Mouse (Mus musculus): ENCODE measurements at regions not wholly inside any gene's neighbourhood (a gene's known extent, or its start where the extent isn't known, plus 50 kb on each side); places are given as distances from the start of the nearest gene placed in this dataset.

- DNase-seq (ENCODE audit: extremely low read depth, insufficient read length, low spot score) = no peak
These were observed 338.9 kb upstream of the Ptbp2 start for GRCm38 (mm10) chr3:120123155-120123554.

- DNase-seq (ENCODE audit: extremely low read depth, insufficient read length, low spot score) = no peak
These were observed 299.1 kb upstream of the Ptbp2 start for GRCm38 (mm10) chr3:120083171-120083932.

- DNase-seq (ENCODE audit: extremely low read depth, insufficient read length, low spot score) = no peak
These were observed 289.3 kb upstream of the Ptbp2 start for GRCm38 (mm10) chr3:120073528-120073927.

GRCm38 (mm10) chr3:120065714-120066113 is 281.4 kb upstream of the Ptbp2 start:
- DNase-seq (ENCODE audit: extremely low read depth, insufficient read length, low spot score) = no peak

GRCm38 (mm10) chr3:120064854-120065480 is 280.7 kb upstream of the Ptbp2 start:
- DNase-seq (ENCODE audit: extremely low read depth, insufficient read length, low spot score) = no peak

- no peak for DNase-seq (ENCODE audit: extremely low read depth, insufficient read length, low spot score)
These were observed 278.0 kb upstream of the Ptbp2 start for GRCm38 (mm10) chr3:120062264-120062663.

GRCm38 (mm10) chr3:120059959-120060358 is 275.7 kb upstream of the Ptbp2 start:
- no peak for DNase-seq (ENCODE audit: extremely low read depth, insufficient read length, low spot score)

GRCm38 (mm10) chr3:120055216-120056154 is 271.2 kb upstream of the Ptbp2 start:
- no peak for DNase-seq (ENCODE audit: extremely low read depth, insufficient read length, low spot score)

GRCm38 (mm10) chr3:120047238-120047637 is 263.0 kb upstream of the Ptbp2 start:
- no peak for DNase-seq (ENCODE audit: extremely low read depth, insufficient read length, low spot score)

GRCm38 (mm10) chr3:120037526-120037925 is 253.3 kb upstream of the Ptbp2 start:
- DNase-seq (ENCODE audit: extremely low read depth, insufficient read length, low spot score) = no peak

- DNase-seq (ENCODE audit: extremely low read depth, insufficient read length, low spot score) = no peak
These were observed 235.8 kb upstream of the Ptbp2 start for GRCm38 (mm10) chr3:120019826-120020683.

GRCm38 (mm10) chr3:120015376-120015775 is 231.1 kb upstream of the Ptbp2 start:
- no peak for DNase-seq (ENCODE audit: extremely low read depth, insufficient read length, low spot score)

GRCm38 (mm10) chr3:120011861-120012260 is 227.6 kb upstream of the Ptbp2 start:
- no peak for DNase-seq (ENCODE audit: extremely low read depth, insufficient read length, low spot score)

GRCm38 (mm10) chr3:120008110-120008509 is 223.8 kb upstream of the Ptbp2 start:
- DNase-seq (ENCODE audit: extremely low read depth, insufficient read length, low spot score) = no peak

- no peak for DNase-seq (ENCODE audit: extremely low read depth, insufficient read length, low spot score)
These were observed 220.3 kb upstream of the Ptbp2 start for GRCm38 (mm10) chr3:120004588-120004987.

- no peak for DNase-seq (ENCODE audit: extremely low read depth, insufficient read length, low spot score)
These were observed 216.0 kb upstream of the Ptbp2 start for GRCm38 (mm10) chr3:120000281-120000680.

GRCm38 (mm10) chr3:119996258-119996988 is 212.2 kb upstream of the Ptbp2 start:
- DNase-seq (ENCODE audit: extremely low read depth, insufficient read length, low spot score) = no peak

- no peak for DNase-seq (ENCODE audit: extremely low read depth, insufficient read length, low spot score)
These were observed 211.5 kb upstream of the Ptbp2 start for GRCm38 (mm10) chr3:119995781-119996180.

- DNase-seq (ENCODE audit: extremely low read depth, insufficient read length, low spot score) = no peak
These were observed 203.1 kb upstream of the Ptbp2 start for GRCm38 (mm10) chr3:119987245-119987852.

All from 3134 (cell line).